Mouse (Mus musculus) lung, adult 2 months (tissue): Measurements from ENCODE around the gene Irak2.

ENCODE experiments used
- CTCF ChIP-seq: fragments of 200-500 bp; IDR thresholded peaks from 2 replicates; pipeline ENCODE4 v1.5.1; 2011; ENCODE audit warnings: mild to moderate bottlenecking, low read length, control low read depth; ENCODE audit not compliant: insufficient read depth
- POLR2A ChIP-seq: fragments of 200-500 bp; IDR thresholded peaks from 2 replicates; pipeline ENCODE4 v1.6.1; 2011; ENCODE audit warnings: low read depth, mild to moderate bottlenecking, control low read depth, low read length, borderline replicate concordance; ENCODE audit errors: extremely low read depth

- no peak for TF ChIP-seq CTCF
- TF ChIP-seq POLR2A, result no peak
Measured at GRCm38 (mm10) chr6:113743111-113743510, 104.8 kb downstream of the Irak2 start.
